Mouse (Mus musculus): ENCODE data around the gene Acaa1b.

GRCm38 (mm10) chr9:119146098-119146770, 10.7 kb downstream of the Acaa1b start:
- TF ChIP-seq CTCF (IDR thresholded peaks at IDR 0.05; ENCODE audit: extremely low read depth, insufficient read depth, low read length) (no peak), POLR2A (IDR thresholded peaks at IDR 0.05; ENCODE audit: extremely low read depth, insufficient read depth, low read length) (no peak)
